Mouse (Mus musculus) left cerebral cortex, adult 9 months (tissue): ENCODE data around the gene Plcb1.

ENCODE experiments used
- DNase-seq, 2 experiments: peaks; one replicate each; pipeline ENCODE4 v3.0.0; 2022; ENCODE audit warnings: low spot score in 2 of 2

Plcb1 gene

GRCm38 (mm10) chr2:135067419-135067818 lies 281.6 kb downstream of the Plcb1 start:
- no peak for DNase-seq

DNA sequence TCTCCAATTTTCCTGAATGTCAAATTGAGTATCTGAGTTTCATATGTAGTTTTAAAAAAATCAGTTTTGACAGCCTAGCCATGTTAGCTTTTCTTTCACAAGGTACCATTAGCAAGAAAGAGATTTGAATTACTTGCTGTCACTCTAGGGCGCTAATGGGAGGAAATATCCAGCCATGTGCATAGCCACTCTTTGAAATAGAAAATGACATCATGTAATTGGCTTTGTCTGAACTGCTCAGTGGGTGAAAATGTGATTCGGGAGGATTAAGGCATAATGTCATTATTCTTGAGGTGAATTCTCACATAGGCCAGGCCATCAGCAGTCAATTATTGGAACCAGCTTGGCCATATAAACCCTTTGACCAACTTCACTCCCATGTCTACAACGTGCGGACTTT lies 285.5 kb downstream of the Plcb1 start:
- DNase-seq = no peak

- DNase-seq = no peak
Observed at GRCm38 (mm10) chr2:135072503-135072902, 286.6 kb downstream of the Plcb1 start.

DNA sequence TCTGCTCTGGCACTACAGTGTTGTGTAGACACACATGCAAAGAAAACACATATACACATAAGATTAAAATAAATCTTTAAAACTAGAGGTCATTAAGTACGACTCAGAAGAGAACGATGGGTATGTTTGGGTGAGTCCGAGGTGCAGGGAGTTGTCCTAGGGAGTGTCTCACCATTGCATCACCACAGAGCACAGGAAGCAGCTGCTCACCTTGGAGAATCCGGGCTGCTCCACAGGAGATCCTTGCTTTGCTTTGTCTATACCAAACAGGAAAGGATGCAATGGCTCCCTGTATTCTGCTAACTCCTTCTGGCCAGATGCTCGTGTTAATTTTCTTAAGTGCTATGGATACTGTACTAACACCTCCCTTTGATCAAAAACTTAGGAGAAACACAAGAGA lies 287.1 kb downstream of the Plcb1 start:
- no peak for DNase-seq

DNA sequence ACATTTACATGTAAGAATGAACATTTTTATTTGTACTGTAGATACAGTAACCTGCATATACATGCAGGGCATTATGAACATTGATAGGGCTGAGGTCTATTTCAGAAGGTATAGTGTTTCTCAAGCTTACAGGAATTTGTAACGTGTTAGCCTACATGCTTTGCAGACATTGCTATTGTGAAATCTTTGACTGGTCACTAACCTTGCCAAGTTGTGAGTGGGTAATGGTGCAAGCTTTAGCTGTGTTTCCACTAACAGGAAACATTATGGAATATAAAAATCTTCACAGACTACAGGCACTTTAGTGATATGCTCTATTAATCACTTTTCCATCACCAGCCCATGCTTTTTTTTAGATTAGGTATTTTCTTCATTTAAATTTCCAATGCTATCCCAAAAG lies 289.5 kb downstream of the Plcb1 start:
- no peak for DNase-seq

DNA sequence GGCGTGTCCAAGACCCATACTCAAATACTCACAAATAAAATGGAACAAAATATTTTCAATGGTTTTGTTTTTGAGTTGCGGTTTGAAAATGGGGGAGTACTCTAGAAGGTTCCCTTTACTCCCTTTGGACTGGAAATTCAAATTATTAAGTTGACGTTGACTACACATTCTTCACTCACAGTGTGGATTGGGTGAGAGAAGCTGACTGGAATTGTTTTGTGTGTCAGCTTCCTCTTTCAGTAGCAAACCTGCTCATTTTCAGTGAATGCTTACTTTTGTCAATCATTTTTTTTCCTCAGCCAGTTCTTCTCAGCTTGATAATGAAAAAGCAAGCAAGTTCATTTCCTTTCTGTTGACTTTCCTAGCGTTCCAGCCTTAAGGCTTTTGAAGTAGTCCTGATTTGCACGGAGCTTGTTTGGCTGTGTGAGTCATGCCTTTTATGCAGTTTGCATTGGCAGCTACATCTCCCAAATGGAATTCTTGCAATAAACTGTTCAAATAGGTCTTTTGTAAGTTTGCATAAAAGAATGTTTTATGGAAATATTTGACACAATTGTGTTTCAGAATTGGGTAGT lies 306.8 kb downstream of the Plcb1 start:
- DNase-seq = peak in 1 of 2 experiments; percentile 19

GRCm38 (mm10) chr2:135101292-135101691 lies 315.4 kb downstream of the Plcb1 start:
- no peak for DNase-seq

- DNase-seq = no peak
Observed at GRCm38 (mm10) chr2:135101943-135102342, 316.1 kb downstream of the Plcb1 start.

DNA sequence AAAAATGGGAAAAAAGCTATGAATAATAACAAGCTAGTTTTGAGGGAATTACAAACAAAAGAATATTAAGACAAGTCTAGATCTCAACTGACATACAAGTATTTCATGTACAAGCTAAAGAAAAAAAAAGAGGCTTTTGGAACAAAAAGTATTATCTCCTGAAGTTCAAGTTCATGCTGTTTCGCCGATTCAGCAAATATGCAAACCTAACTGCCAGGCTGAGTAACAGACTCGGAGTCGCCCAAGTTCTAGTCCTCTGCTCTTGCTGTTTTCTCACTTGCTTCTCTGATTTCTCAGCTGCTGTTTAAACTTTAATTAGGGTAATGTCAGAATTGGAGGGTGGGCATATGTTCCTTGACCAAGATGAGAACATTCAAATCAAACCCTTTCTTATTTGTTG lies 320.8 kb downstream of the Plcb1 start:
- no peak for DNase-seq

DNA sequence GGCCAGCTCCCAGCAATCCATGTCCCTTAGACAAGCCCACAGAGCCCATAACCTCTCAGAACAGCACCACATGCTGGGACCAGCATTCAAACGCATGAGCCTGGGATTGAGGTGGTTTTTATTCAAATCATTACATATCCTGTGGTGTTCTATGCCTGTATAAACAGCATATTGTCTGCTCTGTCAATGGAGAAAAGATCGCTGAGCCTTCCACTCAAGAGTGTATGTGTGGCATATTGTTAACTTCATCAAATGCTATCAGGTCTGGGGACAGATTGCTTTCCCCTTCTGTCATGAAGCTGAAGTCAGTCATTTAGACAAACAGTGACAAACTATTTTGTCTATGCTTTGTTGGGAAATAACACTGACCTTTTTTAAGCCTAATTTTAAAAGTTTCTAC lies 322.7 kb downstream of the Plcb1 start:
- DNase-seq = no peak

GRCm38 (mm10) chr2:135114501-135115128 lies 328.7 kb downstream of the Plcb1 start:
- DNase-seq = no peak

DNA sequence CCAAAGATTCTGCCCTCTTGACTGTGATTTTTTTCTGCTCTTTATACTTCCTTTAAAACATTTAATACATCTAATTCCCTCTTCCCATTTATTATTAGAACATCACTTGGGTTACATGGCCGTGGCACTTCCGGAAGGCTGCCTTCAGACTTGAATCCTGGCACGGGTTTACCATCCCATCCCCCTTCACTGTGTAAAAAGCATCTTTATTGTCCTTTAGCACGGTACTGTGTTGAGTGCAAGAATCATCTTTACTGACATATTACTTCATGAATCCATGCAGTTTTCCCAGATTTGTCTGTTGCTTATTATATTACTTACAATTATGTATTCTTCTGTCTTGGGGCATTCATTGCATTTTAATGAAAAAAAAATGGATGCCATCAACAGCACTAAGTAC lies 337.2 kb downstream of the Plcb1 start:
- no peak for DNase-seq

- DNase-seq = no peak
Observed at GRCm38 (mm10) chr2:135123695-135124343, 338.0 kb downstream of the Plcb1 start.

- no peak for DNase-seq
Observed at GRCm38 (mm10) chr2:135140576-135140975, 354.7 kb downstream of the Plcb1 start.

- no peak for DNase-seq
Observed at GRCm38 (mm10) chr2:135152289-135152688, 366.4 kb downstream of the Plcb1 start.

DNA sequence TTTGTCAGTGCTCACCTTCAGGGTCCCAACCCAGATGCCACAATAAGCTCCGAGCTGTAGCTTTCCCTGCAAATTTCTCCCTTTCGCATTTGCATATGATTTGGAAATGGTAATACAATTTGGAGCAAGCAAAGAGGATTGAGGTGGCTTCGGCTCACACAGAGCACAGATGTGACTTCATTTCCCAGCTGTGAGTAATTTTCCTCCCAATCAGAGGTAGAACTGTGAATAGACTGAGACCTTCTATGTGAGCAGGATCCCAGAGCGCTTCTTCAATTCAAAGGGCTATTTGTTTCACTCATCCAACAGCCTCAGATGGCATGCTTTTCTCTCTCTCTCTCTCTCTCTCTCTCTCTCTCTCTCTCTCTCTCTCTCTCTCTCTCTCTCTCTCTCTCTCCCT lies 367.4 kb downstream of the Plcb1 start:
- DNase-seq = no peak

- no peak for DNase-seq
Observed at GRCm38 (mm10) chr2:135156055-135156454, 370.2 kb downstream of the Plcb1 start.

DNA sequence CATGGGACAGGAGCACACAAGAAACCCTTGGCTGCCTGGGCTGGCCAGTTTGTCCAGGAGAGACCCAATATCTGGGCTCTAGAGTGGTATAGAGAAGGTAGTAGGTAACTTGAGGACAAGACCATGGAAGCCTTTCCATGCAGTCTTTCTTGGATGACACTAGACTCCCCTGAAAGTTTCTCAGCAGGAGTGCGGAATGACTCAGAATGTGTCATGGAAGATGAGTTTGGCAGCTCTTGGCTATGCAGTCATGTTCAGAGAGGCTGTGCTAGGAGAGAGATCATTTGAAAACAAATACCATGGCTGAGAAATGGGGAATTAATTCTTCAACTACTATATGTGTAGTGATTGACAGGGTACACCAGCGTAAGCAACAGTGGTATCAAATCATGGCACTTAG lies 372.1 kb downstream of the Plcb1 start:
- peak in 1 of 2 experiments; percentile 14 for DNase-seq

GRCm38 (mm10) chr2:135161673-135162072 lies 375.8 kb downstream of the Plcb1 start:
- DNase-seq = no peak

- no peak for DNase-seq
Observed at GRCm38 (mm10) chr2:135165512-135165911, 379.6 kb downstream of the Plcb1 start.

GRCm38 (mm10) chr2:135175544-135175943 lies 389.7 kb downstream of the Plcb1 start:
- peak in 1 of 2 experiments; percentile 23 for DNase-seq

GRCm38 (mm10) chr2:135187659-135188058 lies 401.8 kb downstream of the Plcb1 start:
- no peak for DNase-seq

DNA sequence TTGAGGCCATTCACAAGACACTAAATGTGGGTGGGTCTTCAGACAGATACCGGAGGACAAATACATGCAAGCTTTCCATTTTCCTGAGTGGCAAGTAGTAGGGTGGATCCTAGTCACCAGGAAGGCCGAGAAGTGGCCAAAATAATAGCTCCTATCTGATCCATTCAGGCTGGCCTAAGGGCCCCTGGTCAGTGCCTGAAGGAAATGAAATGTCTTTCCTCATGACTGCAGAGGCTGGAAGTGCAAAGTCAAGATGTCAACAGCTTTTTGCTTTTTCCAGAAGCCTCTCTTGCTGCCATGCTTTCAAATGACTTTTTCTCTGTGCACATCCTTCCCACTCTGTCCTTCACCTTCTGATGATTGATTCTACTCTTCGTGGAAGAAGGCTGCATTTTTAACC lies 415.0 kb downstream of the Plcb1 start:
- DNase-seq = no peak
